Mouse (Mus musculus): Measurements from ENCODE around the gene Fbxl7. TPM values are rescaled to one million over a fixed set of nuclear protein-coding genes. Genes with fewer than 3 reads are reported as not detected.

Fbxl7 gene
- total and polyA plus RNA-seq, 3 experiments: not detected

- in situ Hi-C loops (cut with MboI; ENCODE audit: low pct_ligation_motif_present, low pct_unique_long_range_greater_than_20kb, low sequenced_read_pairs): no loop called here
- no peak overlapping the region for H3K27ac ChIP-seq (ENCODE audit: insufficient read depth, low read depth)
- no peak overlapping the region for H3K9ac ChIP-seq (ENCODE audit: insufficient read depth, low read depth)
- DNase-seq (ENCODE audit: extremely low read depth): no peak
- no peak overlapping the region for H3K4me3 ChIP-seq (replicated peaks in 1 of 3; ENCODE audit: low read depth in 2 of 3, low read length in 2 of 3, poor library complexity in 1 of 3)
- H3K4me1 ChIP-seq (ENCODE audit: control insufficient read depth in 1 of 2, insufficient read depth in 2 of 2): peaks cover 0 to 6% of the 10 kb centered on the region in 2 experiments; a peak in 2 of 4 replicates
- dilution Hi-C loops (cut with MboI; ENCODE audit: extremely low pct_ligation_motif_present, extremely low pct_unique_long_range_greater_than_20kb, low sequenced_read_pairs): no loop called here
- TF ChIP-seq CHD2 (IDR thresholded peaks at IDR 0.05; ENCODE audit: low read length) (no peak), ETS1 (conservative IDR thresholded peaks at IDR 0.05; ENCODE audit: low read depth, low read length) (no peak), BHLHE40 (IDR thresholded peaks at IDR 0.05; ENCODE audit: low read depth, low read length) (no peak), POLR2A (IDR thresholded peaks at IDR 0.05; ENCODE audit: low read depth, low read length) (no peak), ZC3H11A (IDR thresholded peaks at IDR 0.05; ENCODE audit: low read depth, low read length) (no peak), PAX5 (IDR thresholded peaks at IDR 0.05; ENCODE audit: low read length) (no peak), ZNF384 (IDR thresholded peaks at IDR 0.05; ENCODE audit: low read depth, low read length) (no peak), RCOR1 (conservative IDR thresholded peaks at IDR 0.05; ENCODE audit: low read depth, low read length) (no peak), USF1 (IDR thresholded peaks at IDR 0.05; ENCODE audit: low read depth, low read length) (no peak)
- no peaks in the 10 kb centered on the region for H3K79me2 ChIP-seq (replicated peaks; ENCODE audit: control insufficient read depth, extremely low read depth, insufficient read depth, poor library complexity, severe bottlenecking)
- no peaks in the 10 kb centered on the region for H3K27me3 ChIP-seq (replicated peaks)
- no peak overlapping the region for H3K4me2 ChIP-seq (ENCODE audit: insufficient read depth, low read depth, poor library complexity, severe bottlenecking)
- no peaks in the 10 kb centered on the region for H3K36me3 ChIP-seq (replicated peaks in 1 of 2; ENCODE audit: control insufficient read depth in 1 of 2, insufficient read depth in 1 of 2, low read length in 1 of 2)
- H3K9me3 ChIP-seq (replicated peaks; ENCODE audit: low read length): no peaks in the 10 kb centered on the region
Measured at GRCm38 (mm10) chr15:26831141-26831540, 64.2 kb downstream of the Fbxl7 start.

GRCm38 (mm10) chr15:26816931-26817330, 78.4 kb downstream of the Fbxl7 start:
- Histone ChIP-seq H3K36me3 (replicated peaks in 1 of 2; ENCODE audit: control insufficient read depth in 1 of 2, insufficient read depth in 1 of 2, low read length in 1 of 2) (no peaks in the 10 kb centered on the region), H3K4me2 (ENCODE audit: insufficient read depth, low read depth, poor library complexity, severe bottlenecking) (no peak overlapping the region), H3K4me1 (ENCODE audit: control insufficient read depth in 1 of 2, insufficient read depth in 2 of 2) (no peaks in the 10 kb centered on the region), H3K9me3 (replicated peaks; ENCODE audit: low read length) (no peaks in the 10 kb centered on the region), H3K27me3 (replicated peaks) (no peaks in the 10 kb centered on the region), H3K79me2 (replicated peaks; ENCODE audit: control insufficient read depth, extremely low read depth, insufficient read depth, poor library complexity, severe bottlenecking) (no peaks in the 10 kb centered on the region), H3K4me3 (replicated peaks in 1 of 3; ENCODE audit: low read depth in 2 of 3, low read length in 2 of 3, poor library complexity in 1 of 3) (no peak overlapping the region), H3K9ac (ENCODE audit: insufficient read depth, low read depth) (no peak overlapping the region), H3K27ac (ENCODE audit: insufficient read depth, low read depth) (no peak overlapping the region)
- DNase-seq (ENCODE audit: extremely low read depth): no peak
- in situ Hi-C loops (cut with MboI; ENCODE audit: low pct_ligation_motif_present, low pct_unique_long_range_greater_than_20kb, low sequenced_read_pairs): no loop called here
- TF ChIP-seq MAZ (IDR thresholded peaks at IDR 0.05; ENCODE audit: low read depth, low read length): no peak
- no peak for TF ChIP-seq MEF2A (IDR thresholded peaks at IDR 0.05; ENCODE audit: borderline replicate concordance, low read depth, low read length)
- no peak for TF ChIP-seq CHD2 (IDR thresholded peaks at IDR 0.05; ENCODE audit: low read length)
- TF ChIP-seq POLR2A (IDR thresholded peaks at IDR 0.05; ENCODE audit: low read depth, low read length): no peak
- no peak for TF ChIP-seq EP300 (IDR thresholded peaks at IDR 0.05; ENCODE audit: low read length)
- TF ChIP-seq ETS1 (conservative IDR thresholded peaks at IDR 0.05; ENCODE audit: low read depth, low read length): no peak
- no peak for TF ChIP-seq HCFC1 (IDR thresholded peaks at IDR 0.05; ENCODE audit: low read depth, low read length)
- no peak for TF ChIP-seq ZNF384 (IDR thresholded peaks at IDR 0.05; ENCODE audit: low read depth, low read length)
- no peak for TF ChIP-seq ZKSCAN1 (IDR thresholded peaks at IDR 0.05; ENCODE audit: borderline replicate concordance, low read depth, low read length)
- no peak for TF ChIP-seq UBTF (IDR thresholded peaks at IDR 0.05; ENCODE audit: low read depth, low read length)
- dilution Hi-C loops (cut with MboI; ENCODE audit: extremely low pct_ligation_motif_present, extremely low pct_unique_long_range_greater_than_20kb, low sequenced_read_pairs): no loop called here

All from CH12.LX (cell line).